Mouse (Mus musculus) hindbrain, embryonic 11.5 days (tissue): ENCODE measurements around the gene Ajuba. TPM values are rescaled to one million over a fixed set of nuclear protein-coding genes. Genes with fewer than 3 reads are reported as not detected.

ENCODE experiments used
- ATAC-seq: fragments of 200-750 bp; cut with Nextera tagmentation; 2 replicates; pipeline ENCODE4 v1.8.0; 2017; ENCODE audit warnings: mild to moderate bottlenecking, moderate TSS enrichment, moderate library complexity; ENCODE audit not compliant: low FRiP score
- DNase-seq: peaks from one replicate; pipeline ENCODE4 v3.0.0-alpha.2; 2015; ENCODE audit warnings: low spot score
- H3K27ac ChIP-seq: fragments of 300-500 bp; sonication (generic); 2 replicates; pipeline ENCODE4 v1.5.1; 2014; ENCODE audit warnings: mild to moderate bottlenecking, low read depth, low read length
- H3K27me3 ChIP-seq: fragments of 300-500 bp; sonication (generic); 2 replicates; pipeline ENCODE4 v1.6.1; 2014; ENCODE audit warnings: mild to moderate bottlenecking, low read length, moderate library complexity, mixed read lengths; ENCODE audit not compliant: control insufficient read depth, insufficient read depth
- H3K36me3 ChIP-seq: fragments of 300-500 bp; sonication (generic); 2 replicates; pipeline ENCODE4 v1.6.1; 2014; ENCODE audit warnings: mild to moderate bottlenecking, low read length, moderate library complexity, mixed read lengths; ENCODE audit not compliant: control insufficient read depth, insufficient read depth
- H3K4me1 ChIP-seq: fragments of 300-500 bp; sonication (generic); replicated peaks from 2 replicates; pipeline ENCODE4 v1.6.1; 2014; ENCODE audit warnings: low read length, mixed read lengths; ENCODE audit not compliant: control insufficient read depth, insufficient read depth
- H3K4me2 ChIP-seq: fragments of 300-500 bp; sonication (generic); replicated peaks from 2 replicates; pipeline ENCODE4 v1.6.1; 2014; ENCODE audit warnings: mild to moderate bottlenecking, low read depth, low read length
- H3K4me3 ChIP-seq: fragments of 300-500 bp; sonication (generic); 2 replicates; pipeline ENCODE4 v1.5.1; 2014; ENCODE audit warnings: low read depth, low read length
- H3K9ac ChIP-seq: fragments of 300-500 bp; sonication (generic); 2 replicates; pipeline ENCODE4 v1.6.1; 2014; ENCODE audit warnings: low read depth, low read length
- H3K9me3 ChIP-seq: fragments of 300-500 bp; sonication (generic); 2 replicates; pipeline ENCODE4 v1.6.1; 2016; ENCODE audit warnings: low read length; ENCODE audit not compliant: control insufficient read depth
- WGBS: fragments of 180-500 bp; shearing (Covaris S2); extraction: QIAGEN DNeasy Blood & Tissue Kit; methylation state at CpG from one replicate; pipeline ENCODE4 v1.1.7; 2014; 5-methylcytosine and 5-hydroxymethylcytosine counted together
- microRNA counts: library from miRNA; unstranded; fragments of <30 nt; microRNA quantifications from one replicate; lab custom pipeline; 2015
- polyA plus RNA-seq: library from polyadenylated mRNA; unstranded; fragments of >200 nt; fragmentation: Nextera tagmentation; extraction: Ambion mirVana; gene quantifications from 2 replicates; pipeline ENCODE4 v1.2.1, GENCODE M21; 2014

Ajuba gene
- polyA plus RNA-seq, 1 experiment from 2014 or later, result 29.4 TPM

- DNase-seq (no peak), ATAC-seq (no peak)
- H3K9ac ChIP-seq, result no peak overlapping the region
- 51% methylated on average over 11 of the region's 11 CpGs for WGBS
- no peaks in the 10 kb centered on the region for H3K27me3 ChIP-seq
- H3K4me1 ChIP-seq, result no peaks in the 10 kb centered on the region
- no peak overlapping the region for H3K4me3 ChIP-seq
- no peak overlapping the region for H3K27ac ChIP-seq
- no peaks in the 10 kb centered on the region for H3K9me3 ChIP-seq
- 0 out of 2 replicates have a peak, but pooled peaks cover 2% of the 10 kb centered on the region for H3K36me3 ChIP-seq
- H3K4me2 ChIP-seq, result no peak overlapping the region
Measured at GRCm38 (mm10) chr14:54540771-54541170, 36.6 kb downstream of the Ajuba start.

- no peak overlapping the region for H3K4me3 ChIP-seq
- H3K4me2 ChIP-seq, result no peak overlapping the region
- no peak overlapping the region for H3K9ac ChIP-seq
- ATAC-seq (no peak), DNase-seq (no peak)
- no peaks in the 10 kb centered on the region for H3K9me3 ChIP-seq
- 82% methylated on average over 2 of the region's 2 CpGs for WGBS
- no peaks in the 10 kb centered on the region for H3K4me1 ChIP-seq
- no peaks in the 10 kb centered on the region for H3K27me3 ChIP-seq
- 0 out of 2 replicates have a peak, but pooled peaks cover 2% of the 10 kb centered on the region for H3K36me3 ChIP-seq
- no peak overlapping the region for H3K27ac ChIP-seq
Measured at GRCm38 (mm10) chr14:54538580-54538979, 38.8 kb downstream of the Ajuba start.

- WGBS, result 11% methylated on average over 17 of the region's 17 CpGs
- DNase-seq, result peak; percentile 96
- peak; percentile 81; the same call in 1 of the 2 replicates for ATAC-seq
- no peak overlapping the region for H3K4me3 ChIP-seq
- H3K9me3 ChIP-seq, result no peaks in the 10 kb centered on the region
- H3K27ac ChIP-seq, result no peak overlapping the region
- H3K36me3 ChIP-seq, result no peaks in the 10 kb centered on the region
- H3K4me1 ChIP-seq, result no peaks in the 10 kb centered on the region; the same call in 1 of the 2 replicates
- H3K4me2 ChIP-seq, result no peak overlapping the region
- no peak overlapping the region for H3K9ac ChIP-seq
- no peaks in the 10 kb centered on the region for H3K27me3 ChIP-seq
Measured at GRCm38 (mm10) chr14:54528446-54529111, 48.8 kb downstream of the Ajuba start.

GRCm38 (mm10) chr14:54528007-54528393 is 49.4 kb downstream of the Ajuba start:
- H3K27ac ChIP-seq, result peak overlapping the region; percentile 82
- no peaks in the 10 kb centered on the region for H3K9me3 ChIP-seq
- H3K4me2 ChIP-seq, result no peak overlapping the region
- H3K27me3 ChIP-seq, result no peaks in the 10 kb centered on the region
- H3K4me3 ChIP-seq, result no peak overlapping the region
- no peak for DNase-seq
- 18% methylated on average over 5 of the region's 5 CpGs for WGBS
- H3K9ac ChIP-seq, result no peak overlapping the region; the same call in 1 of the 2 replicates
- ATAC-seq, result peak; percentile 20; the same call in 1 of the 2 replicates
- no peaks in the 10 kb centered on the region for H3K36me3 ChIP-seq
- H3K4me1 ChIP-seq, result no peaks in the 10 kb centered on the region; the same call in 1 of the 2 replicates

- Histone ChIP-seq H3K9me3 (no peaks in the 10 kb centered on the region), H3K9ac (peak overlapping the region; percentile 65), H3K36me3 (no peaks in the 10 kb centered on the region), H3K27me3 (no peaks in the 10 kb centered on the region), H3K27ac (peak overlapping the region; percentile 82), H3K4me1 (no peaks in the 10 kb centered on the region; the same call in 1 of the 2 replicates), H3K4me2 (peak overlapping the region; percentile 63), H3K4me3 (peak overlapping the region; percentile 33)
- under 1% methylated on average over 18 of the region's 18 CpGs for WGBS
- ATAC-seq, result peak; percentile 81
- peak; percentile 68 for DNase-seq
Measured at GRCm38 (mm10) chr14:54527227-54528006, 49.9 kb downstream of the Ajuba start.

- Histone ChIP-seq H3K27me3 (no peaks in the 10 kb centered on the region), H3K36me3 (no peaks in the 10 kb centered on the region), H3K4me2 (no peak overlapping the region), H3K4me3 (no peak overlapping the region), H3K4me1 (no peaks in the 10 kb centered on the region; the same call in 1 of the 2 replicates), H3K27ac (no peak overlapping the region), H3K9ac (no peak overlapping the region), H3K9me3 (no peaks in the 10 kb centered on the region)
- 33% methylated on average over 6 of the region's 6 CpGs for WGBS
- ATAC-seq (no peak), DNase-seq (no peak)
Measured at GRCm38 (mm10) chr14:54523600-54523999, 53.8 kb downstream of the Ajuba start.

MicroRNA genes within 50 kb of the gene (microRNA counts, 519-probe panel; counts per million panel counts)
- microRNA mmu-miR-686 (lab: Ali Mortazavi, UCI), result not detected

Other genes starting within 250 kb of the Ajuba start
- 46.7 and 47.2 TPM in 2 replicates for gene Oxa1l, start 216.7 kb downstream of the Ajuba start, polyA plus RNA-seq
- 4.3 and 4.8 TPM in 2 replicates for gene Slc7a7, start 159.8 kb downstream of the Ajuba start, polyA plus RNA-seq
- 206 and 231 TPM in 2 replicates for gene Mrpl52, start 150.6 kb downstream of the Ajuba start, polyA plus RNA-seq
- 71.2 and 73.1 TPM in 2 replicates for gene Mmp14, start 145.9 kb downstream of the Ajuba start, polyA plus RNA-seq
- gene Lrp10, start 113.4 kb downstream of the Ajuba start, polyA plus RNA-seq, result 19.7 and 19.9 TPM in 2 replicates
- 37.3 and 40.0 TPM in 2 replicates for gene Rem2, start 101.5 kb downstream of the Ajuba start, polyA plus RNA-seq
- gene Prmt5, start 60.0 kb downstream of the Ajuba start, polyA plus RNA-seq, result 115 and 120 TPM in 2 replicates
- gene Haus4, start 22.9 kb downstream of the Ajuba start, polyA plus RNA-seq, result 34.8 and 35.7 TPM in 2 replicates
- gene 4931414P19Rik, start 28.4 kb upstream of the Ajuba start, polyA plus RNA-seq, result 6.2 and 6.9 TPM in 2 replicates
- gene Psmb5, start 40.5 kb upstream of the Ajuba start, polyA plus RNA-seq, result 439 and 455 TPM in 2 replicates
- gene Psmb11, start 43.9 kb upstream of the Ajuba start, polyA plus RNA-seq, result not detected in 2 replicates
- not detected in 2 replicates for gene Gm17606, start 63.4 kb upstream of the Ajuba start, polyA plus RNA-seq
- 5.6 and 8.1 TPM in 2 replicates for gene Cdh24, start 63.8 kb upstream of the Ajuba start, polyA plus RNA-seq
- gene 1700123O20Rik, start 108.7 kb upstream of the Ajuba start, polyA plus RNA-seq, result 99.9 and 108 TPM in 2 replicates
- gene Acin1, start 109.4 kb upstream of the Ajuba start, polyA plus RNA-seq, result 148 and 185 TPM in 2 replicates
- gene Gm29776, start 121.3 kb upstream of the Ajuba start, polyA plus RNA-seq, result 0.06 TPM in 2 replicates
- 0.20 TPM in 1 of 2 replicates, not detected in the other for gene Cebpe, start 134.6 kb upstream of the Ajuba start, polyA plus RNA-seq
- gene Slc7a8, start 204.4 kb upstream of the Ajuba start, polyA plus RNA-seq, result 2.8 and 3.3 TPM in 2 replicates
- gene Rnf212b, start 236.6 kb upstream of the Ajuba start, polyA plus RNA-seq, result not detected in 2 replicates